Mouse (Mus musculus) heart, postnatal 36 days (tissue): ENCODE results near the gene Otop3. TPM values are rescaled to one million over a fixed set of nuclear protein-coding genes. Genes with fewer than 3 reads are reported as not detected.

Experiments
- DNase-seq, 2 experiments: peaks; one replicate each; pipeline ENCODE4 v3.0.0; 2021 to 2022
- intact Hi-C: fragments of 180-260 bp; cut with DNase I; formaldehyde crosslinking; loops from one replicate; pipeline ENCODE4 v1.15.1; 2025
- total RNA-seq, 2 experiments: library from RNA; stranded (reverse); gene quantifications; 2 replicates each; pipeline ENCODE4 v1.2.3; 2021

Otop3 gene
- total RNA-seq, 2 experiments from 2014 or later: not detected

GRCm38 (mm10) chr11:115359726-115360125 is 25.2 kb downstream of the Otop3 start:
- intact Hi-C loops: loop anchor here (2.0 to 5.0 kb wide), 2 partner anchors 53 to 68 kb away; no protein-coding TSS in a partner anchor
- DNase-seq: no peak

- DNase-seq: no peak
These were observed 29.6 kb downstream of the Otop3 start for GRCm38 (mm10) chr11:115364136-115364535.

GRCm38 (mm10) chr11:115366039-115366705 is 31.6 kb downstream of the Otop3 start:
- DNase-seq: peak in 1 of 2 experiments; percentile 11
- intact Hi-C loops: no loop called here

More at GRCm38 (mm10) chr11:115364136-115364535, 29.6 kb downstream of the Otop3 start:
- intact Hi-C loops: no loop called here

- intact Hi-C loops: no loop called here
- peak in 1 of 2 experiments; percentile 21 for DNase-seq
These were observed 32.3 kb downstream of the Otop3 start for GRCm38 (mm10) chr11:115366706-115367394.

GRCm38 (mm10) chr11:115367395-115367944 is 32.9 kb downstream of the Otop3 start, which contains the start of gene Hid1:
Hid1 (minus strand) TSS chr11:115367756.
- peak; percentile 79 to 83 for DNase-seq
- intact Hi-C loops: no loop called here

GRCm38 (mm10) chr11:115370368-115370767 is 35.8 kb downstream of the Otop3 start:
- intact Hi-C loops: no loop called here
- no peak for DNase-seq

GRCm38 (mm10) chr11:115371354-115371753 is 36.8 kb downstream of the Otop3 start:
- intact Hi-C loops: no loop called here
- DNase-seq: no peak

- intact Hi-C loops: no loop called here
- DNase-seq: no peak
These were observed 37.5 kb downstream of the Otop3 start for GRCm38 (mm10) chr11:115372015-115372414.

GRCm38 (mm10) chr11:115372737-115373136 is 38.2 kb downstream of the Otop3 start:
- DNase-seq: no peak
- intact Hi-C loops: no loop called here

GRCm38 (mm10) chr11:115373805-115374694 is 39.5 kb downstream of the Otop3 start:
- intact Hi-C loops: no loop called here
- peak; percentile 69 to 75 for DNase-seq

- DNase-seq: no peak
- intact Hi-C loops: no loop called here
These were observed 40.3 kb downstream of the Otop3 start for GRCm38 (mm10) chr11:115374695-115375425.

GRCm38 (mm10) chr11:115376722-115377121 is 42.2 kb downstream of the Otop3 start:
- DNase-seq: no peak
- intact Hi-C loops: no loop called here

- intact Hi-C loops: no loop called here
- DNase-seq: no peak
These were observed 42.7 kb downstream of the Otop3 start for GRCm38 (mm10) chr11:115377254-115377653.

GRCm38 (mm10) chr11:115377854-115378253 is 43.3 kb downstream of the Otop3 start:
- intact Hi-C loops: no loop called here

GRCm38 (mm10) chr11:115381276-115381675 is 46.7 kb downstream of the Otop3 start:
- intact Hi-C loops: no loop called here
- DNase-seq: no peak

More at GRCm38 (mm10) chr11:115377854-115378253, 43.3 kb downstream of the Otop3 start:
- no peak for DNase-seq

- intact Hi-C loops: loop anchor here (2.0 kb wide), 2 partner anchors 21 to 31 kb away; partner anchors contain the start of gene Mrpl58
- DNase-seq: peak; percentile 90 to 93
These were observed 47.4 kb downstream of the Otop3 start, which contains the start of gene Cdr2l for GRCm38 (mm10) chr11:115381743-115382539. Cdr2l (plus strand) TSS chr11:115381916.

- intact Hi-C loops: loop anchor here (2.0 kb wide), 2 partner anchors 20 to 30 kb away; partner anchors contain the start of gene Mrpl58
- no peak for DNase-seq
These were observed 48.4 kb downstream of the Otop3 start for GRCm38 (mm10) chr11:115382891-115383290.

- DNase-seq: peak in 1 of 2 experiments; percentile 14
- intact Hi-C loops: loop anchor here (2.0 kb wide), 2 partner anchors 19 to 29 kb away; partner anchors contain the start of gene Mrpl58
These were observed 49.4 kb downstream of the Otop3 start for GRCm38 (mm10) chr11:115383701-115384474.
